Mouse (Mus musculus): ENCODE data around the gene Dpp9. TPM values are rescaled to one million over a fixed set of nuclear protein-coding genes. Genes with fewer than 3 reads are reported as not detected.

Gene Dpp9
- total RNA-seq, 2 experiments from 2014 or later, result 8.9 to 11.7 TPM

- no peak for ATAC-seq (replicated peaks; ENCODE audit: low FRiP score, poor library complexity, severe bottlenecking)
Observed at GRCm38 (mm10) chr17:56148280-56148679, 70.4 kb downstream of the Dpp9 start.

- no peak for ATAC-seq (replicated peaks; ENCODE audit: low FRiP score, poor library complexity, severe bottlenecking)
Observed at GRCm38 (mm10) chr17:56147420-56147819, 71.3 kb downstream of the Dpp9 start.

GRCm38 (mm10) chr17:56146131-56146530 is 72.6 kb downstream of the Dpp9 start:
- no peak for ATAC-seq (replicated peaks; ENCODE audit: low FRiP score, poor library complexity, severe bottlenecking)

- no peak for ATAC-seq (replicated peaks; ENCODE audit: low FRiP score, poor library complexity, severe bottlenecking)
Observed at GRCm38 (mm10) chr17:56144546-56144945, 74.2 kb downstream of the Dpp9 start.

GRCm38 (mm10) chr17:56141702-56142605 is 76.8 kb downstream of the Dpp9 start:
- no peak for ATAC-seq (replicated peaks; ENCODE audit: low FRiP score, poor library complexity, severe bottlenecking)

GRCm38 (mm10) chr17:56139858-56140595 is 78.7 kb downstream of the Dpp9 start, which contains the start of gene Sema6b:
Sema6b (minus strand) TSS chr17:56140343.
- no peak for ATAC-seq (replicated peaks; ENCODE audit: low FRiP score, poor library complexity, severe bottlenecking)

- ATAC-seq (replicated peaks; ENCODE audit: low FRiP score, poor library complexity, severe bottlenecking), result no peak
Observed at GRCm38 (mm10) chr17:56139355-56139754, 79.3 kb downstream of the Dpp9 start.

- ATAC-seq (replicated peaks; ENCODE audit: low FRiP score, poor library complexity, severe bottlenecking), result no peak
Observed at GRCm38 (mm10) chr17:56137839-56138613, 80.7 kb downstream of the Dpp9 start.

Other genes starting within 250 kb of the Dpp9 start
- not detected in 2 replicates for gene Shd, start 248.4 kb downstream of the Dpp9 start, total RNA-seq (2015; ENCODE audit: low replicate concordance)
- gene Shd, start 248.4 kb downstream of the Dpp9 start, total RNA-seq (2017; ENCODE audit: low replicate concordance), result not detected in 2 replicates
- gene Fsd1, start 232.4 kb downstream of the Dpp9 start, total RNA-seq (2015; ENCODE audit: low replicate concordance), result not detected in 2 replicates
- not detected in 2 replicates for gene Fsd1, start 232.4 kb downstream of the Dpp9 start, total RNA-seq (2017; ENCODE audit: low replicate concordance)
- not detected in 2 replicates for gene Stap2, start 213.3 kb downstream of the Dpp9 start, total RNA-seq (2015; ENCODE audit: low replicate concordance)
- 0.98 TPM in 1 of 2 replicates, not detected in the other for gene Stap2, start 213.3 kb downstream of the Dpp9 start, total RNA-seq (2017; ENCODE audit: low replicate concordance)
- gene Mpnd, start 213.2 kb downstream of the Dpp9 start, total RNA-seq (2015; ENCODE audit: low replicate concordance), result 4.0 and 6.7 TPM in 2 replicates
- 2.3 and 35.3 TPM in 2 replicates for gene Mpnd, start 213.2 kb downstream of the Dpp9 start, total RNA-seq (2017; ENCODE audit: low replicate concordance)
- 14.4 and 14.7 TPM in 2 replicates for gene Sh3gl1, start 182.3 kb downstream of the Dpp9 start, total RNA-seq (2015; ENCODE audit: low replicate concordance)
- 27.6 and 28.1 TPM in 2 replicates for gene Sh3gl1, start 182.3 kb downstream of the Dpp9 start, total RNA-seq (2017; ENCODE audit: low replicate concordance)
- gene Chaf1a, start 178.5 kb downstream of the Dpp9 start, total RNA-seq (2015; ENCODE audit: low replicate concordance), result 26.4 and 28.1 TPM in 2 replicates
- gene Chaf1a, start 178.5 kb downstream of the Dpp9 start, total RNA-seq (2017; ENCODE audit: low replicate concordance), result 32.6 and 39.0 TPM in 2 replicates
- 4.7 and 8.4 TPM in 2 replicates for gene Ubxn6, start 143.9 kb downstream of the Dpp9 start, total RNA-seq (2015; ENCODE audit: low replicate concordance)
- 1.9 and 5.6 TPM in 2 replicates for gene Ubxn6, start 143.9 kb downstream of the Dpp9 start, total RNA-seq (2017; ENCODE audit: low replicate concordance)
- gene Hdgfl2, start 139.3 kb downstream of the Dpp9 start, total RNA-seq (2015; ENCODE audit: low replicate concordance), result 36.5 and 71.4 TPM in 2 replicates
- gene Hdgfl2, start 139.3 kb downstream of the Dpp9 start, total RNA-seq (2017; ENCODE audit: low replicate concordance), result 125 and 144 TPM in 2 replicates
- not detected in 2 replicates for gene Plin4, start 109.1 kb downstream of the Dpp9 start, total RNA-seq (2015; ENCODE audit: low replicate concordance)
- not detected in 2 replicates for gene Plin4, start 109.1 kb downstream of the Dpp9 start, total RNA-seq (2017; ENCODE audit: low replicate concordance)
- not detected in 2 replicates for gene Plin5, start 101.3 kb downstream of the Dpp9 start, total RNA-seq (2015; ENCODE audit: low replicate concordance)
- not detected in 2 replicates for gene Plin5, start 101.3 kb downstream of the Dpp9 start, total RNA-seq (2017; ENCODE audit: low replicate concordance)
- 1.7 and 8.6 TPM in 2 replicates for gene Lrg1, start 96.9 kb downstream of the Dpp9 start, total RNA-seq (2015; ENCODE audit: low replicate concordance)
- 3.9 and 6.9 TPM in 2 replicates for gene Lrg1, start 96.9 kb downstream of the Dpp9 start, total RNA-seq (2017; ENCODE audit: low replicate concordance)
- 1.4 TPM in 1 of 2 replicates, not detected in the other for gene Sema6b, start 78.6 kb downstream of the Dpp9 start, total RNA-seq (2015; ENCODE audit: low replicate concordance)
- gene Sema6b, start 78.6 kb downstream of the Dpp9 start, total RNA-seq (2017; ENCODE audit: low replicate concordance), result 0.83 TPM in 1 of 2 replicates, not detected in the other
- gene Tnfaip8l1, start 56.4 kb downstream of the Dpp9 start, total RNA-seq (2015; ENCODE audit: low replicate concordance), result 1.3 and 1.4 TPM in 2 replicates
- gene Tnfaip8l1, start 56.4 kb downstream of the Dpp9 start, total RNA-seq (2017; ENCODE audit: low replicate concordance), result 0.26 and 1.6 TPM in 2 replicates
- 9.6 and 11.2 TPM in 2 replicates for gene Mydgf, start 35.0 kb downstream of the Dpp9 start, total RNA-seq (2015; ENCODE audit: low replicate concordance)
- gene Mydgf, start 35.0 kb downstream of the Dpp9 start, total RNA-seq (2017; ENCODE audit: low replicate concordance), result 5.6 and 6.8 TPM in 2 replicates
- gene Fem1a, start 37.9 kb upstream of the Dpp9 start, total RNA-seq (2015; ENCODE audit: low replicate concordance), result 7.2 and 8.4 TPM in 2 replicates
- gene Fem1a, start 37.9 kb upstream of the Dpp9 start, total RNA-seq (2017; ENCODE audit: low replicate concordance), result 5.7 and 7.6 TPM in 2 replicates
- 4.0 and 4.6 TPM in 2 replicates for gene Ticam1, start 57.9 kb upstream of the Dpp9 start, total RNA-seq (2015; ENCODE audit: low replicate concordance)
- gene Ticam1, start 57.9 kb upstream of the Dpp9 start, total RNA-seq (2017; ENCODE audit: low replicate concordance), result 1.4 and 2.6 TPM in 2 replicates
- 2.2 and 2.5 TPM in 2 replicates for gene Plin3, start 74.0 kb upstream of the Dpp9 start, total RNA-seq (2015; ENCODE audit: low replicate concordance)
- gene Plin3, start 74.0 kb upstream of the Dpp9 start, total RNA-seq (2017; ENCODE audit: low replicate concordance), result 5.6 and 6.7 TPM in 2 replicates
- gene Arrdc5, start 81.4 kb upstream of the Dpp9 start, total RNA-seq (2015; ENCODE audit: low replicate concordance), result not detected in 2 replicates
- gene Arrdc5, start 81.4 kb upstream of the Dpp9 start, total RNA-seq (2017; ENCODE audit: low replicate concordance), result not detected in 2 replicates
- 86.9 and 122 TPM in 2 replicates for gene Uhrf1, start 84.4 kb upstream of the Dpp9 start, total RNA-seq (2015; ENCODE audit: low replicate concordance)
- gene Uhrf1, start 84.4 kb upstream of the Dpp9 start, total RNA-seq (2017; ENCODE audit: low replicate concordance), result 178 and 179 TPM in 2 replicates
- 3.4 and 18.0 TPM in 2 replicates for gene Kdm4b, start 107.2 kb upstream of the Dpp9 start, total RNA-seq (2015; ENCODE audit: low replicate concordance)
- 3.4 and 8.5 TPM in 2 replicates for gene Kdm4b, start 107.2 kb upstream of the Dpp9 start, total RNA-seq (2017; ENCODE audit: low replicate concordance)

Measured in erythroid progenitor cell, adult 5-6 weeks (primary cell).